Mouse (Mus musculus): ENCODE data around the gene Rnf34. TPM values are rescaled to one million over a fixed set of nuclear protein-coding genes. Genes with fewer than 3 reads are reported as not detected.
A peak's percentile ranks its signal among the peaks of the same experiment; 100 is the strongest.

Rnf34 gene
- total and polyA plus RNA-seq, 2 experiments from 2014 or later, result 36.1 to 41.5 TPM

DNA sequence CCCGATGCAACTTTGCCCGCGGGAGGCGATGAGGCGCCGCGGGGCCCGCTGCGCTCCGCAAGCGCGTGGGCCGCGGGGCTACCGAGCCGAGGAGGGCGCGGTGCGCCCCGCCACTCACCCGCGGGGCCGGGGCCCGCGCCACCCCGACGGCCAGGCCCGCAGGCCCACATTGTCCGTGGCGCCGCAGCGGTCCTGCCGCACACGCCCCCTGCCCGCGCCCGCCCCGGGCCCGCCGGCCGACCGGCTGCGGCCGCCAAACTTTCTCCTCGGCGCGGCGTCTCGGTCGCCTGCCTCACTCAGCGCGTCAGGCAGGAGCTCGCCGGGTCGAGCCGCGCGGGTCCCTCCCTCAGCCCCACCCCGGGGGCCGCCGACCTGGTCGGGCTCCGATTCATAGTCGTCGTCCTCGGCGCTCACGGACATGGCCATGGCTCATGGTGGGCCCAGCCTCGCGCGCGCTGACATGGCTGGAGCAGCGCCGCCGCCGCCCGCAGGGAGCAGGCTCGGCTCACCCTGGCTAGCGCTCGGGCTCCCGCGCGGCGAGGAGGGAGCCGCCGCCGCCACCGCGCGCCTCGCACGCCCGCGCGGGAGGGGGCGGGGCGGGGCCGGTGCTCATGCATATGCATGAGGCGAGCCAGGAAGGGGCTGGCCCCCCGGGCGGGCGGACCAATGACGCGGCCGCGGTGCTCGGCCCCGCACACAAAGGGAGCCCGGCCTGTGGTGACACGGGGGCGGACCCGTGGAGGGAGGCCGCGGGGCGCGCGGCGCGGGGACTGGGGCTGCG is 50.1 kb downstream of the Rnf34 start:
- Histone ChIP-seq H3K4me3 (ENCODE audit: low read depth, low read length) (peak overlapping the region; percentile 87), H3K27me3 (ENCODE audit: insufficient read depth, low read length) (no peaks in the 10 kb centered on the region), H3K9ac (replicated peaks; ENCODE audit: low read length, poor library complexity, severe bottlenecking) (peak overlapping the region; percentile 88), H3K4me1 (ENCODE audit: insufficient read depth, low read length) (peaks cover 7% of the 10 kb centered on the region; the same call in 1 of the 2 replicates), H3K9me3 (ENCODE audit: low read length) (no peaks in the 10 kb centered on the region), H3K27ac (ENCODE audit: low read depth, low read length) (peak overlapping the region; percentile 96), H3K36me3 (ENCODE audit: insufficient read depth, low read length) (no peaks in the 10 kb centered on the region), H3K4me2 (ENCODE audit: low read depth, low read length, poor library complexity, severe bottlenecking) (peak overlapping the region; percentile 71)
- peak; percentile 29; the same call in 1 of the 2 replicates for TF ChIP-seq CTCF (IDR thresholded peaks at IDR 0.05)
- DNase-seq (ENCODE audit: low spot score) (peak; percentile 95), ATAC-seq (ENCODE audit: low FRiP score) (peak; percentile 96)
- WGBS, result under 1% methylated on average over 36 of the region's 120 CpGs

DNA sequence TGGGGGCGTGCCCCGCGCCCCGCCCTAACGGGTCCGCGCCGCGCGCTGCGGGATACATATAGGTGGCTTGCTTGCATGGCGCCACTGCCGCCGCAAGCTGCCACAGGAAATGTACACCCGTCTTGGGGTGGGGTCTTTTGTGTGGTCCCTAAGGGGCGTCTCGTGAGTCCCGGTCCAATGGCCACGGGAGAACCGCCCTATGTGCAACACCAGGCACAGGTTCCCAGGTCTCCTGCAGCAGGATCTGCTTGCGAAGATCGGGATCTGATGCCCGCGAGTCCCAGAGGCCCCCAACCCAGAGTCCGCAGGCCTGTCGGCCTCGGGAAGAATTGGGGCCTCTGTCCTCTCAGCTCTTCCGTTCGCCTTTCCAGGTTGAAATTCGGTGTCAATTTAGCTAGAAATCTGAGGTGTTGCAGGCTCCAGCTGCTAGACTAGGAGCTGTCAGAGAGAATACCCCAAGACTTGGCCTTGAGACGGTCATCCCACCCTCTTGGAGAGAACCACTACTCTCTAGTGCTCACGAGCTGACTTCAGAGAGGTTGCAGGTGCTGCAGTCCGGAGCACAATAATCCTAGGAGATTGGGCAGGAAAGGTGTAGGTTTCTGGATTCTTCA is 50.8 kb downstream of the Rnf34 start:
- Histone ChIP-seq H3K4me1 (ENCODE audit: insufficient read depth, low read length) (peaks cover 7% of the 10 kb centered on the region; the same call in 1 of the 2 replicates), H3K9ac (replicated peaks; ENCODE audit: low read length, poor library complexity, severe bottlenecking) (peak overlapping the region; percentile 88), H3K36me3 (ENCODE audit: insufficient read depth, low read length) (no peaks in the 10 kb centered on the region), H3K4me2 (ENCODE audit: low read depth, low read length, poor library complexity, severe bottlenecking) (peak overlapping the region; percentile 71), H3K27ac (ENCODE audit: low read depth, low read length) (peak overlapping the region; percentile 96), H3K9me3 (ENCODE audit: low read length) (no peaks in the 10 kb centered on the region), H3K27me3 (ENCODE audit: insufficient read depth, low read length) (no peaks in the 10 kb centered on the region), H3K4me3 (ENCODE audit: low read depth, low read length) (peak overlapping the region; percentile 87)
- no peak for TF ChIP-seq CTCF (IDR thresholded peaks at IDR 0.05)
- ATAC-seq (ENCODE audit: low FRiP score) (peak; percentile 61; the same call in 1 of the 2 replicates), DNase-seq (ENCODE audit: low spot score) (no peak)
- 2% methylated on average over 30 of the region's 33 CpGs for WGBS

GRCm38 (mm10) chr5:122901179-122901578 is 51.3 kb downstream of the Rnf34 start:
- no peak for TF ChIP-seq CTCF (IDR thresholded peaks at IDR 0.05)
- Histone ChIP-seq H3K36me3 (ENCODE audit: insufficient read depth, low read length) (no peaks in the 10 kb centered on the region), H3K27ac (ENCODE audit: low read depth, low read length) (peak overlapping the region; percentile 96), H3K9me3 (ENCODE audit: low read length) (no peaks in the 10 kb centered on the region), H3K27me3 (ENCODE audit: insufficient read depth, low read length) (no peaks in the 10 kb centered on the region), H3K4me1 (ENCODE audit: insufficient read depth, low read length) (peaks cover 7% of the 10 kb centered on the region; the same call in 1 of the 2 replicates), H3K4me2 (ENCODE audit: low read depth, low read length, poor library complexity, severe bottlenecking) (peak overlapping the region; percentile 71), H3K9ac (replicated peaks; ENCODE audit: low read length, poor library complexity, severe bottlenecking) (peak overlapping the region; percentile 88), H3K4me3 (ENCODE audit: low read depth, low read length) (peak overlapping the region; percentile 87)
- DNase-seq (ENCODE audit: low spot score), result no peak
- ATAC-seq (ENCODE audit: low FRiP score), result no peak
- 50% methylated on average over 11 of the region's 11 CpGs for WGBS

GRCm38 (mm10) chr5:122901666-122902065 is 51.8 kb downstream of the Rnf34 start:
- 64% methylated on average over 3 of the region's 3 CpGs for WGBS
- H3K27me3 ChIP-seq (ENCODE audit: insufficient read depth, low read length), result no peaks in the 10 kb centered on the region
- no peaks in the 10 kb centered on the region for H3K36me3 ChIP-seq (ENCODE audit: insufficient read depth, low read length)
- peaks cover 7% of the 10 kb centered on the region; the same call in 1 of the 2 replicates for H3K4me1 ChIP-seq (ENCODE audit: insufficient read depth, low read length)
- H3K27ac ChIP-seq (ENCODE audit: low read depth, low read length), result 0 out of 2 replicates have a peak overlapping the region, but pooled peaks have one; percentile 96
- no peak for DNase-seq (ENCODE audit: low spot score)
- H3K4me2 ChIP-seq (ENCODE audit: low read depth, low read length, poor library complexity, severe bottlenecking), result no peak overlapping the region
- TF ChIP-seq CTCF (IDR thresholded peaks at IDR 0.05), result no peak
- ATAC-seq (ENCODE audit: low FRiP score), result no peak
- no peak overlapping the region for H3K9ac ChIP-seq (replicated peaks; ENCODE audit: low read length, poor library complexity, severe bottlenecking)
- no peak overlapping the region for H3K4me3 ChIP-seq (ENCODE audit: low read depth, low read length)
- H3K9me3 ChIP-seq (ENCODE audit: low read length), result no peaks in the 10 kb centered on the region

DNA sequence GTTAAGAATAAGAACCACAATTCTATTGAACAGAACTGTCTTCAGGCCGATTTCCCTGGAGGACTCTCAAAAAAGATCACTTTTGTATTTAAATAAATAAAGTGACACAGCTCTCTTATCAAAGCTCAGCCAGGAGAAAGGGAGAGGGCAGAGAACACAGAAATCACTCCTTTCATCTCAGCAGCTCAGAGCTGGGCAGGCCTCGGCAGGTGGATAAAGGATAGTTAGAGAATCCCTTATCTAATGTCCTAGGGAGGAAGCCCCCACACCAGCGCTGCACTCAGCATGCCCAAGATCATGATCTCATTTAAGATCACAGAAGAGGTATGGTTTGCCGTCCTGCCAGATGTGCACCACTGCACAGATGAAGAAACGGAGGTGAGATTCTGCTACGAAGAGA is 52.4 kb downstream of the Rnf34 start:
- no peak for TF ChIP-seq CTCF (IDR thresholded peaks at IDR 0.05)
- H3K27me3 ChIP-seq (ENCODE audit: insufficient read depth, low read length), result no peaks in the 10 kb centered on the region
- no peak overlapping the region for H3K27ac ChIP-seq (ENCODE audit: low read depth, low read length)
- no peaks in the 10 kb centered on the region for H3K36me3 ChIP-seq (ENCODE audit: insufficient read depth, low read length)
- ATAC-seq (ENCODE audit: low FRiP score), result no peak
- no peak overlapping the region for H3K4me2 ChIP-seq (ENCODE audit: low read depth, low read length, poor library complexity, severe bottlenecking)
- H3K4me1 ChIP-seq (ENCODE audit: insufficient read depth, low read length), result peaks cover 7% of the 10 kb centered on the region; the same call in 1 of the 2 replicates
- WGBS, result 71% methylated on average over 6 of the region's 6 CpGs
- no peaks in the 10 kb centered on the region for H3K9me3 ChIP-seq (ENCODE audit: low read length)
- H3K4me3 ChIP-seq (ENCODE audit: low read depth, low read length), result no peak overlapping the region
- DNase-seq (ENCODE audit: low spot score), result no peak
- no peak overlapping the region for H3K9ac ChIP-seq (replicated peaks; ENCODE audit: low read length, poor library complexity, severe bottlenecking)

GRCm38 (mm10) chr5:122903165-122903564 is 53.3 kb downstream of the Rnf34 start:
- ATAC-seq (ENCODE audit: low FRiP score), result no peak
- Histone ChIP-seq H3K9ac (replicated peaks; ENCODE audit: low read length, poor library complexity, severe bottlenecking) (no peak overlapping the region), H3K27me3 (ENCODE audit: insufficient read depth, low read length) (no peaks in the 10 kb centered on the region), H3K36me3 (ENCODE audit: insufficient read depth, low read length) (no peaks in the 10 kb centered on the region), H3K4me3 (ENCODE audit: low read depth, low read length) (no peak overlapping the region), H3K4me2 (ENCODE audit: low read depth, low read length, poor library complexity, severe bottlenecking) (no peak overlapping the region), H3K4me1 (ENCODE audit: insufficient read depth, low read length) (peaks cover 6% of the 10 kb centered on the region; the same call in 1 of the 2 replicates), H3K27ac (ENCODE audit: low read depth, low read length) (no peak overlapping the region), H3K9me3 (ENCODE audit: low read length) (no peaks in the 10 kb centered on the region)
- TF ChIP-seq CTCF (IDR thresholded peaks at IDR 0.05), result no peak
- no peak for DNase-seq (ENCODE audit: low spot score)
- 83% methylated on average over 5 of the region's 5 CpGs for WGBS

Data from midbrain, postnatal 0 days (tissue).